Mouse (Mus musculus) bone marrow macrophage, adult 2 months (primary cell): Measurements from ENCODE around the gene Tnrc6b. TPM values are rescaled to one million over a fixed set of nuclear protein-coding genes. Genes with fewer than 3 reads are reported as not detected.

ENCODE experiments used
- H3K27ac ChIP-seq: 2 replicates; pipeline ENCODE4 v1.5.1; 2012; ENCODE audit warnings: low read depth, low read length; ENCODE audit not compliant: insufficient read depth
- H3K4me1 ChIP-seq: 2 replicates; pipeline ENCODE4 v1.6.1; 2012; ENCODE audit warnings: low read length; ENCODE audit not compliant: control insufficient read depth, insufficient read depth
- H3K4me3 ChIP-seq: 2 replicates; pipeline ENCODE4 v1.5.1; 2012; ENCODE audit warnings: mild to moderate bottlenecking, low read length, moderate library complexity; ENCODE audit not compliant: insufficient read depth
- CTCF ChIP-seq: IDR thresholded peaks from 2 replicates; pipeline ENCODE4 v1.5.1; 2012; ENCODE audit warnings: low read depth, mild to moderate bottlenecking, low read length, moderate library complexity
- POLR2A ChIP-seq: IDR thresholded peaks from 2 replicates; pipeline ENCODE4 v1.6.1; 2012; ENCODE audit warnings: mild to moderate bottlenecking, low read depth, low read length, borderline replicate concordance
- polyA plus RNA-seq: library from polyadenylated mRNA; stranded (reverse); fragments of >200 nt; gene quantifications from 2 replicates; pipeline ENCODE4 v1.2.4, GENCODE M21; 2012; ENCODE audit not compliant: missing spikeins, insufficient read depth, insufficient read length

Tnrc6b gene
- polyA plus RNA-seq = 26.7 and 28.4 TPM in 2 replicates

DNA sequence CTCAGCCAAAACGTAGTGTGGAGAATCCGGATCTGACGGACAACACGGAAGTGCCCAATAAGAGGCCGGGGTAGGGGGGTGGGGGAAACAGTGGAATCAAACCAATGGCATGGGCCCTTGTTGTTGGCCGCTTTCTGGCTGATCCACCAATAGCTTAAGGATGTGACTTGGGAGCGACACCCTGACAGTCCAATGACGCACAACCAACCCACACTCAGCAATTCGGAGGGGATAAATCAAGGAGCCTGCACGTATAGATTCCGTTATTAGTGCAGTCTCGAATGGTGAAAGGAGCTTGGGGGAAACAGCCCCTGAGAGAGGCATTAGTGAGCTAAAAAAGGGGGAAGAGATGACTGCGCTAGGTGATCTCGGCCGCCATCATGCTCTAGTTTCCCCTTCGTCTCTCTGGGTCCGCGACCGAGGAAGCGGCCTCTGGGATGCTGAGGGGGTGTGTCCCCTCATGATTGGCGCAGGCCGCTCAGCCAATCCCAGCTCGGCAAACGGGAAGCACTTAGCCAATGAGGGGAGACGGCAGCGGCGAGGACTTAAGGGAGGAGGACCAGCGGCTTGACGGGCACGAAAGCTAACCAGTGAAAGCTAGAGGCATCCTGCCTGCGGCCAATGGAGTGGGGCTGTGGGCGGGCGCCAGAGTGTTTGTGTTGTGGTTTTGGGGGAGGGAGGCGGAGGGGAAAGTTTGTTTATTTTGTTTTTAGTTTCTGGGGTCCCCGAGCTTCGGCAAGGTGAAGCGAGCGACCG, at the start of gene Tnrc6b:
TSS of gene Tnrc6b (plus strand) at position 706 of the 756 bp plus-strand sequence.
- TF ChIP-seq POLR2A = no peak
- TF ChIP-seq CTCF = no peak
- Histone ChIP-seq H3K4me1 (peaks cover 17% of the 10 kb centered on the region), H3K4me3 (peak within 1 kb of the TSS; percentile 73), H3K27ac (peak within 1 kb of the TSS; percentile 66)

DNA sequence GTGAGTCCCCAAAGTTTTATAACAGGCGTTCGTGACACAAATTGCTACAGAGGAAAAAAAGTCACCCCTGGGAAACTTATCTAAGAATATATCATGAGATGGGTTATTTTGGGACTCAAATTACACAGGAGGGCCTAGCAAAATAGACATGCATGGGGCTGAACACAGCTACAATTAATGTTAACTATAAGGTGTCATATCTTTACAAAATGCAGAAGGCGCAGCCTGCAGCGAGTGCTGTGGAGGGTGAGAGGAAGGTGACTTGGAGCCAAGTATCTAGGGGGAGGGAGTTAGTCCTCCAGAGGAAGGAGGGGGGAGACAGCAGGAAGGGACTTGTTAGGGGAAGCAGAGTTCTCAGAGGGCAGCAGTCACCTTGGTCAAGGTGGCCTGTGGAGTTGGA, 46.7 kb upstream of the Tnrc6b start:
- H3K4me3 ChIP-seq = no peak overlapping the region
- TF ChIP-seq CTCF = no peak
- no peak for TF ChIP-seq POLR2A
- H3K27ac ChIP-seq = no peak overlapping the region
- no peaks in the 10 kb centered on the region for H3K4me1 ChIP-seq

DNA sequence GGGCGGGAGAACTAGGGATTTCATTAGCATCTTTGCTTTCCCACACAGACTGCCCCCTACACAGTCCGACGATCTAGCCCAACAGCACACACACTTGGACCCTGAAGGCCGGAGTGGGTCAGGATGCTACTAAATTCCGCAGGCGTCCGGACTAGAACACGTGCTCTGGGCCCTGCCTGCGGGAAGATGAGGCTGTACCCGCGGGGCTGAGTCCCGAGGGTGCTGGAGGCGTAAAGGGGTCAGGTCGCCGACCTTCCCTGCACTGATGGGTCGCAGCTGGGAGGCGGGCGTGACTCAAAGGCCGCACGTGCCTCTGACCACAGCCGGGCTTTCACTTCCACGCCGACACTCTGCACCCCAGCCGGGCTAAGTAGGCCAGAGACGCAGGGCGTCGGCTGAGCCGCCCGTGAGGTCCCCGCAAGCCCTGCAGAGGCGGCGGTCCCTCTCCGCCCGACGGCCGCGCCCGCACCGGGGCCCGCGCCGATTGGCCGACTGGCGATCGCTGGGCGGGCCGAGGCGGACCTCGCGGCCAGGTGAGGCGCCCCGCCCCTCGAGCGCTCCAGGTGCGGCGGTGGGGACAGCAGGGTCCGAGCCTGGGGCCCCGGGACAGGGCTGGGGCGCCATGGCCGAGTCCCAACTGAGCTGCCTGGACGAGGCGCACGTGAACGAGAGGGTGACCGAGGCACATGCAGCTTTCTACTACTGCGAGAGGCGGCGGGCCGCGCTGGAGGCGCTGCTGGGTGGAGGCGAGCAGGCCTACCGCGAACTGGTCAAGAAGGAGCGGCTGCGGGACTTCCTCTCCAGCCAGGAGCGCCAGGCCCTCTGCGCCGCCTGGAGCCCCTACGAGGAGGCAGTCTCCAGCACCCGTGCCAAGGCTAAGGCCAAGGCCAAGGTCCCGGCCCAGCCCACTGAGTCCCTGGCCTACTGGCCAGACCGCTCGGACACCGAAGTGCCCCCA, 39.5 kb upstream of the Tnrc6b start, which contains the start of gene Fam83f:
TSS of gene Fam83f (plus strand) at position 553 of the 958 bp plus-strand sequence.
- Histone ChIP-seq H3K27ac (no peak within 1 kb of the TSS), H3K4me1 (no peaks in the 10 kb centered on the region), H3K4me3 (no peak within 1 kb of the TSS; the same call in 1 of the 2 replicates)
- TF ChIP-seq CTCF (no peak), POLR2A (no peak)

DNA sequence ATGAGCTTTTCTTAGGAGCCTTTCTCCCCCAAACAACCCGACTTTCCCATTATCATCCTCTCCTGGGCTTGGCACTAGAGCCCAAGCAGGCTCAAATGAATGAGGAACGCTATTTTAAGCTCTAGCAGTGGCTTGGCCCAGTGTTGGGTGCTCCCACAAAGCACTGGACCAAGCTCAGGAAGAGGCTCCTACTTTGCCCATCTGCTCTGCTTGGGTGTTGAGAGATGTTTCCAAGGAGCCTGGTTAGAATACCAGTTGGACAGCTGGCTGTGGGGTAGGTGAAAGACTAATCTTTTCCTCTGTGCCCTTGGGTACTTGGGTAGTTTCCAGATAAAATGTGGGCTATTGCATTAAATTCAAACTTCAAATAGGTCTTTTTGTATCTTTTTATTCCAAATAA, 38.3 kb upstream of the Tnrc6b start:
- Histone ChIP-seq H3K27ac (no peak overlapping the region), H3K4me1 (no peaks in the 10 kb centered on the region), H3K4me3 (no peak overlapping the region)
- TF ChIP-seq POLR2A = no peak
- no peak for TF ChIP-seq CTCF

- H3K27ac ChIP-seq = no peak overlapping the region
- no peak overlapping the region for H3K4me3 ChIP-seq
- TF ChIP-seq CTCF (no peak), POLR2A (no peak)
- no peaks in the 10 kb centered on the region for H3K4me1 ChIP-seq
Observed at GRCm38 (mm10) chr15:80673337-80674095, 37.6 kb upstream of the Tnrc6b start.

- TF ChIP-seq POLR2A = no peak
- no peak for TF ChIP-seq CTCF
- H3K4me3 ChIP-seq = no peak overlapping the region
- H3K27ac ChIP-seq = no peak overlapping the region
- no peaks in the 10 kb centered on the region for H3K4me1 ChIP-seq
Observed at GRCm38 (mm10) chr15:80674700-80675099, 36.4 kb upstream of the Tnrc6b start.

DNA sequence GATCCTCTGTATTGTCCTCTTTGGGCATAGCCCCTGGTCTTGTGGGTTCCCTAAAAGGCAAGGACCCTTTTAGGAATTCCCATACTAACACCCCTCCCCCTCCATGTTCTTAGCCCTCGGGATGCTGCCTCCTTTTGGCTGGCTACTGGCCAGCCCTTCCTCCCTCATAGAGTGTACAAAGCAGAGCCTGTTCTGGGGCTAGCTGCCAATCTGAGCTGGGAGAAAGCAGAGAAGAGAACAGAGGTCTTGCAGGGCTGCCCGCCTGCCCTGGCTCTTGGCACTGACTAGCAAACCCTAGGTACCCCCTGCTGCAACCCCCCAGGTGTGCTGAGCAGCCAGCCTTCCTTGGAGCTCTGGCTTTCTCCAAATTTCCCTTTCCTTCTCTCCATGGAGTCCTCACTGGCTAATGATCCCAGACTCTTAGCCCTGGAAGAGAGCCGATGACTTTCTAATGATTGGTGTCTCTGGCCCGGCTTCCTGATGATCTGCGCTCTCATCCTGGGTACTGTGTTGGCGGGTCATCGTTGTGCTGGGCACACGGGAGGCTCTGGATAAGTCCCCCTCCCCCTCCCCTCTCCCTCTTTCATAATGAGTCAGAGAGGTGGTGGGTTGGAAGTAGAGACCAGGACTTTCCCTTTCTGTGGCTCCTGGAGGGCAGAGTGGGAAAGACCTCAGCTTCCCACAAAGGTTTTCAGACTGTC, 31.4 kb upstream of the Tnrc6b start:
- H3K4me3 ChIP-seq = no peak overlapping the region
- no peak overlapping the region for H3K27ac ChIP-seq
- peaks cover 8% of the 10 kb centered on the region; the same call in 1 of the 2 replicates for H3K4me1 ChIP-seq
- no peak for TF ChIP-seq POLR2A
- no peak for TF ChIP-seq CTCF

- TF ChIP-seq POLR2A = no peak
- no peak for TF ChIP-seq CTCF
- Histone ChIP-seq H3K27ac (no peak overlapping the region), H3K4me1 (peaks cover 8% of the 10 kb centered on the region; the same call in 1 of the 2 replicates), H3K4me3 (no peak overlapping the region)
Observed at GRCm38 (mm10) chr15:80680347-80681030, 30.6 kb upstream of the Tnrc6b start.
